Mouse (Mus musculus) left cerebral cortex, postnatal 14 days (tissue): ENCODE measurements around the gene Olfr221. TPM values are rescaled to one million over a fixed set of nuclear protein-coding genes. Genes with fewer than 3 reads are reported as not detected.

Experiments
- total RNA-seq, 2 experiments: library from RNA; stranded (reverse); gene quantifications; 2 replicates each; pipeline ENCODE4 v1.2.3; 2021

Gene Olfr221
- total RNA-seq, 2 experiments from 2014 or later, result not detected

Other genes starting within 250 kb of the Olfr221 start
- gene AY358078, start 242.4 kb downstream of the Olfr221 start, total RNA-seq, result not detected
- not detected for gene Ear6, start 188.8 kb downstream of the Olfr221 start, total RNA-seq
- gene Mettl17, start 157.6 kb downstream of the Olfr221 start, total RNA-seq, result 10 to 100 TPM; 29.1 to 34.6 TPM
- 1 to 10 TPM; 3.8 to 4.3 TPM for gene Slc39a2, start 149.6 kb downstream of the Olfr221 start, total RNA-seq
- 100 to 1,000 TPM; 508 to 561 TPM for gene Ndrg2, start 128.3 kb downstream of the Olfr221 start, total RNA-seq
- gene Tppp2, start 124.0 kb downstream of the Olfr221 start, total RNA-seq, result not detected
- not detected for gene Rnase13, start 119.7 kb downstream of the Olfr221 start, total RNA-seq
- 10 to 100 TPM; 31.9 to 35.2 TPM for gene Arhgef40, start 57.7 kb downstream of the Olfr221 start, total RNA-seq
- under 1 TPM; 0.36 to 0.77 TPM for gene Tmem253, start 26.8 kb downstream of the Olfr221 start, total RNA-seq
- 10 to 100 TPM; 29.5 to 33.6 TPM for gene Zfp219, start 21.7 kb downstream of the Olfr221 start, total RNA-seq
- gene Hnrnpc, start 61.6 kb upstream of the Olfr221 start, total RNA-seq, result 100 to 1,000 TPM; 194 to 206 TPM
- 1 to 10 TPM in 1 of 2 experiments, under 1 TPM in 1; 0.88 to 2.2 TPM for gene Rpgrip1, start 68.2 kb upstream of the Olfr221 start, total RNA-seq
- 10 to 100 TPM; 44.7 to 45.6 TPM for gene Supt16, start 155.0 kb upstream of the Olfr221 start, total RNA-seq
- gene Chd8, start 215.3 kb upstream of the Olfr221 start, total RNA-seq, result 100 to 1,000 TPM; 107 to 111 TPM
- 10 to 100 TPM; 61.4 to 62.6 TPM for gene Tox4, start 236.7 kb upstream of the Olfr221 start, total RNA-seq
- gene Rab2b, start 237.1 kb upstream of the Olfr221 start, total RNA-seq, result 10 to 100 TPM; 34.7 to 35.3 TPM